Mouse (Mus musculus) stomach, embryonic 15.5 days (tissue): Measurements from ENCODE around the gene Ccl27a. TPM values are rescaled to one million over a fixed set of nuclear protein-coding genes. Genes with fewer than 3 reads are reported as not detected.

Source experiments
- ATAC-seq: fragments of 200-750 bp; cut with Nextera tagmentation; 2 replicates; pipeline ENCODE4 v1.8.0; 2017; ENCODE audit warnings: low read depth, moderate number of reproducible peaks, moderate TSS enrichment; ENCODE audit not compliant: insufficient read depth, low FRiP score
- H3K27ac ChIP-seq: fragments of 300-500 bp; sonication (generic); 2 replicates; pipeline ENCODE4 v1.5.1; 2015; ENCODE audit warnings: mild to moderate bottlenecking, inconsistent platforms
- H3K27me3 ChIP-seq: fragments of 300-500 bp; sonication (generic); replicated peaks from 2 replicates; pipeline ENCODE4 v1.6.1; 2015; ENCODE audit warnings: inconsistent platforms
- H3K36me3 ChIP-seq: fragments of 300-500 bp; sonication (generic); 2 replicates; pipeline ENCODE4 v1.6.1; 2015; ENCODE audit warnings: inconsistent platforms
- H3K4me1 ChIP-seq: fragments of 300-500 bp; sonication (generic); 2 replicates; pipeline ENCODE4 v1.6.1; 2015; ENCODE audit warnings: inconsistent platforms
- H3K4me2 ChIP-seq: fragments of 300-500 bp; sonication (generic); 2 replicates; pipeline ENCODE4 v1.6.1; 2015; ENCODE audit warnings: mild to moderate bottlenecking, inconsistent platforms
- H3K4me3 ChIP-seq: fragments of 300-500 bp; sonication (generic); replicated peaks from 2 replicates; pipeline ENCODE4 v1.5.1; 2015; ENCODE audit warnings: inconsistent platforms
- H3K9ac ChIP-seq: fragments of 300-500 bp; sonication (generic); 2 replicates; pipeline ENCODE4 v1.6.1; 2015; ENCODE audit warnings: inconsistent platforms
- H3K9me3 ChIP-seq: fragments of 300-500 bp; sonication (generic); 2 replicates; pipeline ENCODE4 v1.6.1; 2016; ENCODE audit warnings: inconsistent platforms
- WGBS: fragments of 180-500 bp; shearing (Covaris S2); methylation state at CpG from one replicate; pipeline ENCODE4 v1.1.7; 2015; 5-methylcytosine and 5-hydroxymethylcytosine counted together
- polyA plus RNA-seq: library from polyadenylated mRNA; unstranded; fragments of >200 nt; fragmentation: Nextera tagmentation; extraction: Ambion mirVana; gene quantifications from 2 replicates; pipeline ENCODE4 v1.2.1, GENCODE M21; 2015

Gene Ccl27a
- polyA plus RNA-seq, 1 experiment from 2014 or later: 33.7 TPM

DNA sequence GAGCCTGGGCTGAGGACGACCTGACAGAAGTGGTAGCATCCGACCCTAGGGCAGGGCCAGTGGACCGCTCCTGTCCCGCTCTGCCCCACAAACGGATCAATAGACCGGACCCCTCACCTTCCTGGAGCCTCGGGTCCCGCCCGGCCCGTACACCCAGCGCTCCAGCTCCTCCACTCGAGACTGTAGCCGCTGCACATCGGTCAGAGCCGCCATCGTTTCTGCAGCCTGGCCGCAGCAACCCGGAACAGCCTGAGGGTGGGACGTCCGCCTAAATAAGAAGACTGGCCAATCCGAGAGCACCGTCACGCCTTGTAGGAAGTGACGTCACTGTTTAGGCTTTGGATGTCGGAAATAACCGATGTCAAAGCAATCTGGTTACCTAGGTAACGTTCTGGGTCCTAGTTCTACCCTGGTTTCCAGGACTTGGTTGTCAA is 51.1 kb downstream of the Ccl27a start, which contains the start of gene Dctn3:
Gene Dctn3 (minus strand): TSS at position 253 of the 434 bp plus-strand sequence.
- peak within 1 kb of the TSS; percentile 69 for H3K4me2 ChIP-seq
- H3K9ac ChIP-seq: peak within 1 kb of the TSS; percentile 56
- WGBS: 0% methylated on average over 27 of the region's 27 CpGs
- peak within 1 kb of the TSS; percentile 64 for H3K4me3 ChIP-seq
- no peaks in the 10 kb centered on the region for H3K9me3 ChIP-seq
- H3K27me3 ChIP-seq: peaks cover 44% of the 10 kb centered on the region
- peak; percentile 95 for ATAC-seq
- no peak within 1 kb of the TSS for H3K27ac ChIP-seq
- peaks cover 8% of the 10 kb centered on the region for H3K36me3 ChIP-seq
- peaks cover 10% of the 10 kb centered on the region; the same call in 1 of the 2 replicates for H3K4me1 ChIP-seq

Other genes starting within 250 kb of the Ccl27a start
- 2.9 and 3.5 TPM in 2 replicates for gene Fam219a, start 204.7 kb downstream of the Ccl27a start, polyA plus RNA-seq
- 3.0 and 3.7 TPM in 2 replicates for gene Dnaic1, start 204.5 kb downstream of the Ccl27a start, polyA plus RNA-seq
- 18.3 and 24.0 TPM in 2 replicates for gene Enho, start 133.9 kb downstream of the Ccl27a start, polyA plus RNA-seq
- 8.3 and 11.8 TPM in 2 replicates for gene Cntfr, start 77.2 kb downstream of the Ccl27a start, polyA plus RNA-seq
- 153 and 157 TPM in 2 replicates for gene Il11ra1, start 74.3 kb downstream of the Ccl27a start, polyA plus RNA-seq
- gene Rpp25l, start 60.7 kb downstream of the Ccl27a start, polyA plus RNA-seq: 59.5 and 61.1 TPM in 2 replicates
- 124 and 130 TPM in 2 replicates for gene Dctn3, start 51.1 kb downstream of the Ccl27a start, polyA plus RNA-seq
- gene Arid3c, start 43.1 kb downstream of the Ccl27a start, polyA plus RNA-seq: not detected in 2 replicates
- gene Galt, start 19.0 kb downstream of the Ccl27a start, polyA plus RNA-seq: 39.6 and 47.9 TPM in 2 replicates
- 81.6 and 82.2 TPM in 2 replicates for gene Sigmar1, start 18.1 kb downstream of the Ccl27a start, polyA plus RNA-seq
- 21.4 and 22.9 TPM in 2 replicates for gene Gm21541, start 129.4 kb upstream of the Ccl27a start, polyA plus RNA-seq
- gene Gm20878, start 167.3 kb upstream of the Ccl27a start, polyA plus RNA-seq: 2.1 and 2.7 TPM in 2 replicates
- gene Fam205a4, start 191.8 kb upstream of the Ccl27a start, polyA plus RNA-seq: 0.18 and 0.30 TPM in 2 replicates